Mouse (Mus musculus) layer of hippocampus, adult 2 months (tissue): ENCODE results near the gene Fam47e. TPM values are rescaled to one million over a fixed set of nuclear protein-coding genes. Genes with fewer than 3 reads are reported as not detected.

ENCODE experiments used
- DNase-seq, 2 experiments: peaks; one replicate each; pipeline ENCODE4 v3.0.0; 2022; ENCODE audit warnings: low spot score in 2 of 2
- H3K27ac ChIP-seq: fragments of 200-600 bp; 2 replicates; pipeline ENCODE4 v1.8.1; 2022
- H3K4me3 ChIP-seq: fragments of 200-600 bp; 2 replicates; pipeline ENCODE4 v1.8.1; 2022; ENCODE audit warnings: mild to moderate bottlenecking
- CTCF ChIP-seq: fragments of 200-600 bp; conservative IDR thresholded peaks from 2 replicates; pipeline ENCODE4 v1.8.1; 2022; ENCODE audit warnings: antibody characterized with exemption, mild to moderate bottlenecking, moderate library complexity
- total RNA-seq, 2 experiments: library from RNA; stranded (reverse); gene quantifications; 2 replicates each; pipeline ENCODE4 v1.2.3; 2021

The Fam47e gene
- total RNA-seq, 2 experiments from 2014 or later = 0.51 TPM; not detected in 1

DNA sequence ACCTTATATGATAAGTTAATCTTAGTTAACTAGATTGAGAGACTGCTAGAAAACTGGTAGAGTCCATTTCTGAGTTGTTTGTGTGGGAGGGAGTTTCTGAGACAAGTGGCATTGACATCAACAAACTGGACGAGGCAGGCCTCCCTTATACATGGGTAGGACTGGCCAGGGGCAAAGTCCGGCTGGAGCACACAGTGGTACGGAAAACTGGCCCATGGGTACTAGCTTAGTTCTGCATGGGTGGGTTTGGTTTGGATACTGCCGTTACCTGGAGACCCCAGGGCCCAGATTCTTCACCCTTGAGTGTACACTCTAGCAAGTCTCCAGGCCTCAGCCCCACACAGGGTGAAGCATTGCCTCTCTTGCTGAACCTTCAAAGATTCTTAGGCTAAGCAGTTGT, 57.9 kb downstream of the Fam47e start:
- Histone ChIP-seq H3K27ac (no peak overlapping the region), H3K4me3 (no peak overlapping the region)
- no peak for DNase-seq
- TF ChIP-seq CTCF = no peak

DNA sequence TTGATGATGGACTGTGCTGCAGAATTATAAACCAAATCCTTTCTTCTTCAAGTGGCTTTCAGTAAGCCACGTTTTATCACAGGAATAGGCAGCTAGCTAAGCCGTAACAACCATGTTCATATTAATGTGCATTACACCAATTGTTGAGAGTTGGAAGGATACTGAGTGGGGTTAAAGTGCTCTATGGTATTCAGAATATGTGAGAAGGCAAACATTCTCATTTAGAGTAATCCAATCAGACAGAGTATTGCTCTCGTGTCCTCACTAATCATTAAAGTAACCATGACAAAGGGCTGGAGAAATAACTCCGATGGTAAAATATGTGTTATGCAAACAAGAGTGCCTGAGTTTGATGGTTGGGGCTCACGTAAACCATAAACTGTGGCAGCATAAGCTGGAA, 67.0 kb downstream of the Fam47e start:
- no peak for DNase-seq
- no peak for TF ChIP-seq CTCF

DNA sequence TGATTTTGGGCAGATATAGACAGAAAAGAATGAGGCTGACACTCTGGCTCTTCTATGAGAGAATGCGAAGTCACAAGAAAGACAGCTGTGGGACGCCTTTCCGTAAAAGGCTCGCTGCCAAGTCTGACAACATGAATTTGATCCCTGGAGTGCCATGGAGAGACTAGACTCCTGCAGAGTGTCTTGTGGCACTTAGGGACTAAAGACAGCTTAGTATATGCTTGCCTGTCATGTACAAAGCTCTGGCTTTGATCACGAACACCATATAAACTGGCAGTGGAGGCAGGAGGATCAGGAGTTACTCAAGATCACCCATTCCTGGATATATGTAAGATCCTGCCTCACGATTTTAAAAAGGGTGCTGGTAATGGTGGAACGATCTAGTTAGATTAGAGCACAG, 73.0 kb downstream of the Fam47e start:
- TF ChIP-seq CTCF = no peak

More for the DNA sequence above, 67.0 kb downstream of the Fam47e start:
- Histone ChIP-seq H3K27ac (no peak overlapping the region), H3K4me3 (no peak overlapping the region)

DNA sequence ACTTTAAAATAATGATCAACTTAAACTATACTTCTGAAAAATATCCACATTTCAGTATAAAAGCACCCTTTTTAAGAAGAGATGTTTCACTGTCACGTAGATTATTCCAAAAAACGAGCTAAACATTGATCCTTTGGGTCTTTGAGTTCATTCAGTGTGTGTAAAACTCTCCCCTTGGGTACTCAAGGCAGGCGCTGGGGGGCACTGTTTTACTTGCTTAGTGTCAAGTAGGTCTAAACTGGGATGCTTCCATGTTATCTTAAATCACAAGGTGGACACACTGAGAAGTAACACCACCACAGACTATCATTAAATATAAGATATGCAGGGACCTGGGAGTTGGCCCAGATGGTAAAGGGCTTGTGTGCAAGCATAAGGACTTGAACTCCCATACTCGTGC, 78.7 kb downstream of the Fam47e start:
- H3K27ac ChIP-seq = no peak overlapping the region
- H3K4me3 ChIP-seq = no peak overlapping the region
- peak; percentile 43 for TF ChIP-seq CTCF
- DNase-seq = no peak

More for the DNA sequence above, 73.0 kb downstream of the Fam47e start:
- no peak for DNase-seq
- Histone ChIP-seq H3K27ac (no peak overlapping the region), H3K4me3 (no peak overlapping the region)

DNA sequence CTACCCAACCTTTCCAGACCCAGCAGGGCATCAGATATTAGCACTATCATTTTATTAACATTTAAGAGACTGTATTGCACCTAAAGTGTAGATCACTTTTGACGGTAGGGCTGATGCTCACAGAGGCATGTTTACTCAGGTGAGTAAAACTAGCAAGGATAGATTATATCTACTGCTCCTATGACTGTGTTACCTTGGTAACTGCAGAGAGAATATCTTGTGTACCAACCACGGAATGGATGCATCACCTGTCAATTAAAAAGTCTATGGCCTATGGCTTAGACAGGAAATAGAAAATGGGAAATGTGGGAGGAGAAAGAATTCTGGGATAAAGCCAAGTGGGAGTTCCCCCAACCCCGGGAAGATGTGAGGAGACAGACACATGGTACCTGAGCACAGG, 80.0 kb downstream of the Fam47e start:
- DNase-seq = no peak
- Histone ChIP-seq H3K27ac (no peak overlapping the region), H3K4me3 (no peak overlapping the region)
- no peak for TF ChIP-seq CTCF

DNA sequence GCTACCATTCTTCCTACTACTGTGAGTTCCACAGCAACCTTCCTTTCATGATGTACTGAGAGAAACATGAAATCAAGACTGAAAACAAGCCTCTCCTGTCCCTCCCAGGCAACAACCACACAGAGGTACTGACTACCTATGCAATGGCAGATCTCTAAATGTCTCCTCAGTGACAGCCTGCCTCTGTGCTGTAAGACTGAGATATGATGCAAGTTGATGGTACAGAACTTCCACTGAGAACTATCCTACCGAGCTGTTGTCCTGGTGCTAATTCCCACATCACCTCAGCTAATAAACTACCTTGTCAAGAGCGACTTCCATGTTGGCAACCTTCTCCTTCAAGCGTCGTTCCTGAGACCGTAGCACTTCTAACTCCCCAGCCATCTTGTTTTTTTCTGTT, 81.0 kb downstream of the Fam47e start:
- Histone ChIP-seq H3K4me3 (no peak overlapping the region), H3K27ac (no peak overlapping the region)
- TF ChIP-seq CTCF = no peak
- DNase-seq = no peak

DNA sequence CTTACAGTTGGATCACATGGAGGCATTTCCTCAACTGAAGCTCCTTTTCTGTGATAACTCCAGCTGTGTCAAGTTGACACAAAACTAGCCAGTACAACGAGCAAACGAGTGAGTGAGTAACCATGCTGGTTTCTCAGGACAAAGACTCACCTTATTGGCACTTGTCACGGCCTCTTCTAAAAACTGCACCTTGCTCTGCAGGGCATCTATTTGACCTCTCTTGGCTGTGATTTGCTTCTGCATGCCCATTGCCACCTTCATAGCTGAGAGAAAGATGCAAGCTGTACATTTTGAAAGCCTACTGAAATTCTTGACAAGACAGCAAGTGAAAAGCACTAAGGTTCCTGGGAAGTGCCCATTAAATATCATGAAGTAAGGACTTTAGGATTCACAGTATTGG, 86.0 kb downstream of the Fam47e start:
- Histone ChIP-seq H3K27ac (no peak overlapping the region), H3K4me3 (no peak overlapping the region)
- no peak for TF ChIP-seq CTCF
- no peak for DNase-seq

Other genes with a start within 250 kb of the Fam47e start
- gene Sdad1, start 244.6 kb upstream of the Fam47e start, total RNA-seq = 10 to 100 TPM; 20.0 to 23.1 TPM
- not detected for gene Cxcl9, start 227.0 kb upstream of the Fam47e start, total RNA-seq
- 1 to 10 TPM; 3.7 to 4.8 TPM for gene Art3, start 223.2 kb upstream of the Fam47e start, total RNA-seq
- gene Cxcl10, start 206.2 kb upstream of the Fam47e start, total RNA-seq = not detected
- gene Nup54, start 119.8 kb upstream of the Fam47e start, total RNA-seq = 10 to 100 TPM; 32.1 to 32.2 TPM
- 10 to 100 TPM; 88.9 to 89.8 TPM for gene Scarb2, start 48.2 kb upstream of the Fam47e start, total RNA-seq
- gene Stbd1, start 48.0 kb downstream of the Fam47e start, total RNA-seq = 1 to 10 TPM; 2.0 to 3.2 TPM
- under 1 TPM; 0.42 to 0.82 TPM for gene Ccdc158, start 120.2 kb downstream of the Fam47e start, total RNA-seq
- gene Shroom3, start 128.4 kb downstream of the Fam47e start, total RNA-seq = 1 to 10 TPM; 2.0 to 2.3 TPM